ENCODE assay signal across 10 mouse cellular contexts in genomic region chr1:180356176-180356575, GRCm38 (mm10). TPM values are rescaled to one million over a fixed set of nuclear protein-coding genes. Genes with fewer than 3 reads are reported as not detected.
DNase-seq lines count a peak whose midpoint lies in the region; ATAC-seq lines count a peak whose summit lies in the region.
"Had no signal": no experiment of that assay in that cellular context is flagged by ENCODE, and none has a peak within 500 bp of the region (broad histone marks: within the 10 kb centered on the region; RNA-seq: fewer than 3 reads in every experiment).

No protein-coding gene starts in this region.

- DNase-seq in spleen, adult 18-20 months = peak; percentile 55 to 57
- DNase-seq in spleen, postnatal 4 days (ENCODE audit: low spot score in 2 of 2) = no peak
- DNase-seq in thymus, postnatal 36 days = peak; percentile 76 to 86
- no peak for DNase-seq in cerebellum, adult 11 months
- no peak for DNase-seq in lung, postnatal 25 days (ENCODE audit: low spot score)
- DNase-seq: cerebellum, postnatal 36 days had no signal

- H3K36me3 ChIP-seq in heart, embryonic 15.5 days = no peaks in the 10 kb centered on the region
- 0 out of 2 replicates have a peak, but pooled peaks cover 4% of the 10 kb centered on the region for H3K36me3 ChIP-seq in heart, embryonic 12.5 days
- no peaks in the 10 kb centered on the region for H3K36me3 ChIP-seq in liver, embryonic 16.5 days (ENCODE audit: control insufficient read depth, insufficient read depth)

- no peak overlapping the region for H3K9ac ChIP-seq in heart, embryonic 15.5 days
- no peak overlapping the region for H3K9ac ChIP-seq in heart, embryonic 12.5 days
- no peak overlapping the region for H3K9ac ChIP-seq in liver, embryonic 16.5 days (ENCODE audit: low read depth, low read length)
- H3K9ac ChIP-seq: liver, embryonic 14.5 days had no signal

- H3K4me2 ChIP-seq in heart, embryonic 15.5 days = 0 out of 2 replicates have a peak overlapping the region, but pooled peaks have one; percentile 2
- H3K4me2 ChIP-seq in heart, embryonic 12.5 days = no peak overlapping the region
- no peak overlapping the region for H3K4me2 ChIP-seq in liver, embryonic 16.5 days (ENCODE audit: low read depth, low read length)

- peak overlapping the region; percentile 61 for H3K27ac ChIP-seq in heart, embryonic 15.5 days
- H3K27ac ChIP-seq in heart, embryonic 12.5 days (ENCODE audit: poor library complexity, severe bottlenecking) = no peak overlapping the region
- H3K27ac ChIP-seq in liver, embryonic 16.5 days (ENCODE audit: low read length) = peak overlapping the region; percentile 28; the same call in 1 of the 2 replicates
- H3K27ac ChIP-seq: liver, embryonic 14.5 days had no signal

- peaks cover 70% of the 10 kb centered on the region for H3K4me1 ChIP-seq in heart, embryonic 15.5 days (replicated peaks)
- peaks cover 78% of the 10 kb centered on the region for H3K4me1 ChIP-seq in heart, embryonic 12.5 days (replicated peaks)
- peaks cover 4% of the 10 kb centered on the region for H3K4me1 ChIP-seq in liver, embryonic 16.5 days (ENCODE audit: control insufficient read depth, low read depth, low read length)

- no peaks in the 10 kb centered on the region for H3K27me3 ChIP-seq in heart, embryonic 15.5 days
- peaks cover 6% of the 10 kb centered on the region; the same call in 1 of the 2 replicates for H3K27me3 ChIP-seq in heart, embryonic 12.5 days (replicated peaks)
- no peaks in the 10 kb centered on the region for H3K27me3 ChIP-seq in liver, embryonic 16.5 days (ENCODE audit: control insufficient read depth, insufficient read depth, low read depth, low read length)

- no peaks in the 10 kb centered on the region for H3K9me3 ChIP-seq in heart, embryonic 15.5 days (replicated peaks)
- no peaks in the 10 kb centered on the region for H3K9me3 ChIP-seq in heart, embryonic 12.5 days (replicated peaks)
- no peaks in the 10 kb centered on the region for H3K9me3 ChIP-seq in liver, embryonic 16.5 days (replicated peaks; ENCODE audit: control insufficient read depth, low read length)

- H3K4me3 ChIP-seq in heart, embryonic 15.5 days = no peak overlapping the region
- no peak overlapping the region for H3K4me3 ChIP-seq in heart, embryonic 12.5 days
- no peak overlapping the region for H3K4me3 ChIP-seq in liver, embryonic 16.5 days (ENCODE audit: low read depth, low read length)

- ATAC-seq in heart, embryonic 15.5 days (replicated peaks; ENCODE audit: insufficient number of reproducible peaks, insufficient read depth, low FRiP score, low read depth) = 0 out of 2 replicates have a peak, but pooled peaks have one; percentile 5
- ATAC-seq in heart, embryonic 12.5 days (ENCODE audit: insufficient number of reproducible peaks, low FRiP score) = no peak
- no peak for ATAC-seq in liver, embryonic 16.5 days (ENCODE audit: low read depth)

- WGBS in heart, embryonic 15.5 days = 65% methylated on average over 4 of the region's 4 CpGs
- 68% methylated on average over 4 of the region's 4 CpGs for WGBS in heart, embryonic 12.5 days
- 41% methylated on average over 4 of the region's 4 CpGs for WGBS in liver, embryonic 16.5 days (ENCODE audit: insufficient replicate concordance)

RNA-seq across cellular contexts. Expression of gene Itpkb, which starts 25.9 kb away (rescaled TPM):
- 6.1 and 7.5 TPM in 2 replicates for polyA plus RNA-seq in heart, embryonic 15.5 days (2015; fragmentation: Nextera tagmentation; extraction: Ambion mirVana)
- 7.2 and 9.1 TPM in 2 replicates for polyA plus RNA-seq in heart, embryonic 12.5 days (2016; fragmentation: Nextera tagmentation; extraction: Ambion mirVana)
- polyA plus RNA-seq in liver, embryonic 16.5 days (2015; fragmentation: Nextera tagmentation; extraction: Ambion mirVana) = 1.2 and 1.4 TPM in 2 replicates

Comparison
In these comparisons a context has a peak if more than half of its experiments do, and no peak if none do; other contexts are left out.
1. DNase-seq: peak in spleen, adult 18-20 months (2 of 2) and thymus, postnatal 36 days (2 of 2); none in spleen, postnatal 4 days (0 of 2), cerebellum, adult 11 months (single experiment) and lung, postnatal 25 days (single experiment).